Mouse (Mus musculus): ENCODE data around the gene Gbp7. TPM values are rescaled to one million over a fixed set of nuclear protein-coding genes. Genes with fewer than 3 reads are reported as not detected.

The Gbp7 gene
- polyA plus RNA-seq, 1 experiment from 2014 or later: 12.6 TPM

- ATAC-seq: no peak
- H3K27me3 ChIP-seq (replicated peaks; ENCODE audit: insufficient read depth, low read length): no peaks in the 10 kb centered on the region
- H3K4me2 ChIP-seq (replicated peaks; ENCODE audit: low read depth, low read length): no peak overlapping the region
- no peak for DNase-seq (ENCODE audit: low spot score)
- H3K4me1 ChIP-seq (ENCODE audit: insufficient read depth, low read depth, low read length): no peaks in the 10 kb centered on the region
- H3K9me3 ChIP-seq (ENCODE audit: low read length): no peaks in the 10 kb centered on the region
- H3K4me3 ChIP-seq (ENCODE audit: low read depth, low read length): no peak overlapping the region
- no peak overlapping the region for H3K27ac ChIP-seq (ENCODE audit: low read length)
- no peak overlapping the region for H3K9ac ChIP-seq (replicated peaks; ENCODE audit: low read depth)
- WGBS: 70% methylated on average over 3 of the region's 3 CpGs
- H3K36me3 ChIP-seq (ENCODE audit: insufficient read depth, low read length): no peaks in the 10 kb centered on the region
- no peak for TF ChIP-seq EP300 (IDR thresholded peaks at IDR 0.05)
- no peak for TF ChIP-seq CTCF (IDR thresholded peaks at IDR 0.05)
Measured at GRCm38 (mm10) chr3:142597923-142598322, 67.8 kb downstream of the Gbp7 start.

Other genes starting within 250 kb of the Gbp7 start
- 25.8 and 28.4 TPM in 2 replicates for gene Pdlim5, start 134.6 kb upstream of the Gbp7 start, polyA plus RNA-seq (2015; fragmentation: Nextera tagmentation; extraction: Ambion mirVana)
- 0.27 and 0.44 TPM in 2 replicates for gene Gbp5, start 36.4 kb upstream of the Gbp7 start, polyA plus RNA-seq (2015; fragmentation: Nextera tagmentation; extraction: Ambion mirVana)
- 7.5 and 7.8 TPM in 2 replicates for gene Gbp3, start 29.7 kb downstream of the Gbp7 start, polyA plus RNA-seq (2015; fragmentation: Nextera tagmentation; extraction: Ambion mirVana)
- 0.05 TPM in 2 replicates for gene Gbp2b, start 64.5 kb downstream of the Gbp7 start, polyA plus RNA-seq (2015; fragmentation: Nextera tagmentation; extraction: Ambion mirVana)
- 8.3 and 9.5 TPM in 2 replicates for gene Gbp2, start 90.3 kb downstream of the Gbp7 start, polyA plus RNA-seq (2015; fragmentation: Nextera tagmentation; extraction: Ambion mirVana)
- 4.6 and 5.7 TPM in 2 replicates for gene Kyat3, start 170.7 kb downstream of the Gbp7 start, polyA plus RNA-seq (2015; fragmentation: Nextera tagmentation; extraction: Ambion mirVana)
- 79.6 and 80.0 TPM in 2 replicates for gene Gtf2b, start 234.7 kb downstream of the Gbp7 start, polyA plus RNA-seq (2015; fragmentation: Nextera tagmentation; extraction: Ambion mirVana)

All from lung, postnatal 0 days (tissue).